Mouse (Mus musculus): Measurements from ENCODE around the gene Pde8a. TPM values are rescaled to one million over a fixed set of nuclear protein-coding genes. Genes with fewer than 3 reads are reported as not detected.

Gene Pde8a
- polyA plus RNA-seq, 1 experiment, result 30.6 TPM

DNA sequence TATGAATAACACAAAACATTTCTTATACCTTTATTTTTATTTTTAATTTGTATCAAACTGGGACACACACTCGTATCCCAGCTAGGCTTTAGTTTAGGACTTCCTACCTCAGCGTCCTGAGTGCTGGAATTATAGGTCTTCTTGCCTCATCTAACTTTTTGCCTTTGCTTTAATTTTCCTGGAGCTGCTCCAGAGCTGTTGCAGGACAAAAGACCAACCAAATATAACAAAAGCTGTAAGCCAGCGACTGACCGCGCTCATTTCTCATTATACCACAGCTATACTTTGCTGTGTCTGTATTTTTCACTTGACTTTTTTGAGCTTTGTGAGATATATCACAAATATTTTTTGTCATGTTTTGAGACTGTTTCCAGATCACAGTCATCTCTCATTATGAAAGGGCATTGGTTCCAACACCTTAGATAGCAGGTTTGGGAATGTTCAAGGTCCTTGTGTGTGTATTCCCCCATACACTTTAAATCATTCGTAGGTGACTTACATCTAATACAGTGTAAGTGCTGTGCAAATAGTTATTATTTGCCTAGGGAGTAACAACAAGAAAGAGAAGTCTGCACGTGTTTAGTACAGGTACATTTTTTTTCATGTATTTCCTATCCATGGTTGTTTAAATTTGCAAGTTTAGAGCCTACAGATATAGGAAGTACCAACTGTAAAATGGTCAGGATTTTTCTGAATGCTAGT is 16.8 kb downstream of the Pde8a start:
- Histone ChIP-seq H3K27ac (ENCODE audit: insufficient read depth, low read length) (no peak overlapping the region), H3K4me1 (ENCODE audit: control insufficient read depth, insufficient read depth, low read length) (no peaks in the 10 kb centered on the region), H3K4me3 (ENCODE audit: insufficient read depth, low read length) (no peak overlapping the region)
- TF ChIP-seq POLR2A (IDR thresholded peaks at IDR 0.05; ENCODE audit: low read depth, low read length) (no peak), CTCF (IDR thresholded peaks at IDR 0.05; ENCODE audit: borderline replicate concordance, insufficient read depth, low read length) (no peak)

DNA sequence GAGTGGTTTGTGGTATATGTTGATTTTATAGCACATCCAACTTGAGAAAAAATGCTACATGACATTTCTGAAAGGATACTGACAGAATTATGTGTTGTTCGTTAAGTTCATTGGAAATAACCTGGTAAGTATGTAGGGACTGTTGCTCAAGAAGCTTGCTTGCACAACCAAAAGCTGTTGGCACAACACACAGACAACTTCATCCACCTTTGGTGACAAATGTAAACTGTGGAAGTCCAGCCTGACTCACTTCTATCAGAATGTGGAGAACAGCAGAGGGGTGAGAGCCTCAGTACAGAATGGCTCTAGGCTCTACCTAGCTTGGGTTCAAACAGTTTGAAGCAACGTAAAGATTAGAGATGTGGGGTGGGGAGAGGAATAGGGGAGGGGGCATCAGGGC is 19.3 kb downstream of the Pde8a start:
- H3K4me1 ChIP-seq (ENCODE audit: control insufficient read depth, insufficient read depth, low read length), result no peaks in the 10 kb centered on the region
- no peak overlapping the region for H3K27ac ChIP-seq (ENCODE audit: insufficient read depth, low read length)
- H3K4me3 ChIP-seq (ENCODE audit: insufficient read depth, low read length), result no peak overlapping the region
- TF ChIP-seq POLR2A (IDR thresholded peaks at IDR 0.05; ENCODE audit: low read depth, low read length) (no peak), CTCF (IDR thresholded peaks at IDR 0.05; ENCODE audit: borderline replicate concordance, insufficient read depth, low read length) (no peak)

DNA sequence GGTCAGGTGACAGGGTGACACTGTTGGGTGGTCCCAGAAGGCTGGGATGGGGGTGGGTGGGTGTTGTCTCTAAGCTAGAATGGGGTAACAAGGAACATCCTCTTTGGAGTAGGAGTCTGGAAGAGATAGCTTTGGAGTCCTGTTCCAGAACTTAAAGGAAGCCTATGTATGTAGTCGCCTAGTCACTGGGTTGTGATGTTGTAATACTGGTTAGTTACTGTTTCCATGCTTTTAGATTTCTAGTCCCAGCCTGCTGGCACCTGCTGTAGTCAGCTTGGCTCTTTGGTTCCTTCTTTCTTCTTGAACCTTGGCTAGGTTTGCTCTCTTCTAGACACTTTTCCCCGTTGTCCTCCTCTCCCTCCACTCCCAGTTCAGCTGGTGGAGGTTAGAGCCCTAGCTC is 21.7 kb downstream of the Pde8a start:
- Histone ChIP-seq H3K4me1 (ENCODE audit: control insufficient read depth, insufficient read depth, low read length) (no peaks in the 10 kb centered on the region), H3K4me3 (ENCODE audit: insufficient read depth, low read length) (no peak overlapping the region), H3K27ac (ENCODE audit: insufficient read depth, low read length) (no peak overlapping the region)
- TF ChIP-seq POLR2A (IDR thresholded peaks at IDR 0.05; ENCODE audit: low read depth, low read length), result no peak
- no peak for TF ChIP-seq CTCF (IDR thresholded peaks at IDR 0.05; ENCODE audit: borderline replicate concordance, insufficient read depth, low read length)

DNA sequence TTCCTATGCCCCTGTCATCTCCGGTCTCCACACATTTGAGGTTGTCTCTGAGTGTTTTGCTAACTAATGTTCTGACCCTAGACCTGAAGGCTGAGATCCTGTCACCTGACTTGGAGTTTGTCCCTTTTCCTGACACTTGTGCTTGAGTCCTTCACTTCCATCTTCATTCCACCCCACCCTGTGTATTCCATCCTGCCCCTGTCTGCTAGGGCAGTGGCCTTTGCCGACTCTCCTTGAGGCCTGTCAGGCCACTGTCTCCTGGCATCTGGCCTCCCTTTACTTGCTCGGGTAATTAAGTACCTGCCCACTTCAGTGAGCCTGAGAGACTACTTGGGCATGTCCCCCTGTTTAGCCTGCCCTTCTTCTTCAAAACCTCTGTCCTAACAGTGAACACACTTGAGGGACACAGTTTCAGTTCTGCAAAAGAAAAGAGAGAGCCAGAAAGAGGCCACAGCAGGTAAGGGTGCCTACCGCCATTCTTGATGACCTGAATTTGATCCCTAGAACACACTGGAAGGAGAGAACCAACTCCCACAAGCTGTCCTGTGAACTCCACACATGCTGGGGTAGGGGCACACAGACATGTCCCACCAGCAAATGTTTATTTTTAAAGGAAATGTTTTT is 22.3 kb downstream of the Pde8a start:
- no peak for TF ChIP-seq POLR2A (IDR thresholded peaks at IDR 0.05; ENCODE audit: low read depth, low read length)
- TF ChIP-seq CTCF (IDR thresholded peaks at IDR 0.05; ENCODE audit: borderline replicate concordance, insufficient read depth, low read length), result no peak
- H3K4me3 ChIP-seq (ENCODE audit: insufficient read depth, low read length), result no peak overlapping the region
- no peaks in the 10 kb centered on the region for H3K4me1 ChIP-seq (ENCODE audit: control insufficient read depth, insufficient read depth, low read length)
- H3K27ac ChIP-seq (ENCODE audit: insufficient read depth, low read length), result no peak overlapping the region

DNA sequence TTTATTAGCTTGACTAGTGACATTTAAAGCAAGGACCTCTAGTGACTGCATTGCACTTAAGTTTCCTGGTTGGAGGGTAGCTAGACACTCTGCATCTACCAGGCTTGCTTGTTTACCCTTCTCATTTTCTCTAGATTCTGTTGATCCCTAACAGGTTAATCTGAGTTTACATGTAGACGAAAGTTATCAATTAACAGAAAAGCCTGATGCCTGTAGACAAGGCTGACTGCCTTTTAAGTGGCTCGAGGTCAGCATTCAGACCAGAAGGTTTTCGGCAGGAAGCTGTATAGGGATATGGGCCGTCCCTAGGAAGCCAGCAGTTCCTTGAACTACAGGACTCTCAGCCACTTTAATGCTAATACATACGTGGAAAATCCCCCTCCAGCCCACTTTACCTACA is 30.0 kb downstream of the Pde8a start:
- no peak overlapping the region for H3K27ac ChIP-seq (ENCODE audit: insufficient read depth, low read length)
- no peak for TF ChIP-seq POLR2A (IDR thresholded peaks at IDR 0.05; ENCODE audit: low read depth, low read length)
- H3K4me3 ChIP-seq (ENCODE audit: insufficient read depth, low read length), result no peak overlapping the region
- H3K4me1 ChIP-seq (ENCODE audit: control insufficient read depth, insufficient read depth, low read length), result peaks cover 4% of the 10 kb centered on the region; the same call in 1 of the 2 replicates

DNA sequence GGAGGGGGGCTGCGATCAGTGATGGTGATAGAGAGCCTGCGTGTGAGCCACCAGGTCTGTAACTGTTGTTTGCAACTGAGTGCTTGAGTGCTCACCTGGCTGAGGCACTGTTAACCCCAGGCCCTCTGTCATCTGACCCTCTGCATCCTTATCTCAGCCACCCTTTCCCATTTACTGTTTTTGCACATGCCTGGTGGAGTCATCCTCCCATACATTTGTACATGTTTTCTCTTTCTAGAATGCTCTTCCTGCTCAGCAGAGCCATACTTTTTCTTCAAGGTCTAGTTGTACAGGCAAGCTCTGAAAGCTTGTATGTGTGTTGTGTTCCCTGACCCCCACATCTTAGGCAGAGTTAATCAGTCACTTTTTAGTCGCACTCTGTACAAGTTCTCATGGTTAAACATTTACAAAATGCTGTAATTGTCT is 36.5 kb downstream of the Pde8a start:
- no peak overlapping the region for H3K27ac ChIP-seq (ENCODE audit: insufficient read depth, low read length)
- H3K4me1 ChIP-seq (ENCODE audit: control insufficient read depth, insufficient read depth, low read length), result peaks cover 4% of the 10 kb centered on the region; the same call in 1 of the 2 replicates

DNA sequence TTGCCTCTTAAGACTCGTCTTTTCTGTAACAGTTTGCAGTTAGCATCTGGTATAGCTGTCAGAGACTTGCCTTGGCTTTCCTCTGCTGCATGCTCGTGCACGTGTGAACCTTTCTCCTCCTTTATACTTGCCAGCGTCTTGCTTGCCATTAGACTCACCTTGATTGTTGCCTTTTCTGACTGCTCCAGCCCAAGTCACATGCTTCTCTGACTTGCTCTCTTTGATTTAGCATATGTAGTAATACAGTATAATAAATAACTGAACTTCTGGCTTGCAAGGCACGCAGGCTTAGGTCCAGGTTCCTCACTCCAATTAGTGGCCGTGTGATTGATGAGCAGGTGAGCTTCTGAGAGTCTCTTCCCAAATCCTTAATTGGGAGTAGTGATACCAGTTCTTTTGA is 37.2 kb downstream of the Pde8a start:
- TF ChIP-seq POLR2A (IDR thresholded peaks at IDR 0.05; ENCODE audit: low read depth, low read length) (no peak), CTCF (IDR thresholded peaks at IDR 0.05; ENCODE audit: borderline replicate concordance, insufficient read depth, low read length) (no peak)
- Histone ChIP-seq H3K27ac (ENCODE audit: insufficient read depth, low read length) (no peak overlapping the region), H3K4me1 (ENCODE audit: control insufficient read depth, insufficient read depth, low read length) (peaks cover 4% of the 10 kb centered on the region; the same call in 1 of the 2 replicates), H3K4me3 (ENCODE audit: insufficient read depth, low read length) (no peak overlapping the region)

More for the DNA sequence above, 36.5 kb downstream of the Pde8a start:
- no peak overlapping the region for H3K4me3 ChIP-seq (ENCODE audit: insufficient read depth, low read length)
- TF ChIP-seq POLR2A (IDR thresholded peaks at IDR 0.05; ENCODE audit: low read depth, low read length) (no peak), CTCF (IDR thresholded peaks at IDR 0.05; ENCODE audit: borderline replicate concordance, insufficient read depth, low read length) (no peak)

DNA sequence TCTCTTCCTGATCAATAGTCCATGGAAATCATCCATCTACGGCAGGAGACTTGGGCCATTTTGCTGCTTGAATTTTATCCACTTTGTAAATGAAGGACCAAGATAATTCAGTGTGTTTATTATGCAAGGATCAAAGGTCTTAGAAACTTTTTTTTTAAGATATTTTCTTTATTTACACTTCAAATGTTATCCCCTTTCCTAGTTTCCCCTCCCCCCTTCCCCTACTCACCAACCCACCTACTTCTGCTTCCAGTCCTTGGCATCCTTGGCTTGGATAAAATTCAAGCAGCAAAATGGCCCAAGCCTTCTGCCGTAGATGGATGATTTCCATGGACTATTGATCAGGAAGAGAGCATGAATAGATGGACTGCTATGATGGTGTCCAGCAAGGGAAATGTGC is 38.1 kb downstream of the Pde8a start:
- H3K4me3 ChIP-seq (ENCODE audit: insufficient read depth, low read length), result no peak overlapping the region
- H3K4me1 ChIP-seq (ENCODE audit: control insufficient read depth, insufficient read depth, low read length), result peaks cover 4% of the 10 kb centered on the region; the same call in 1 of the 2 replicates
- TF ChIP-seq CTCF (IDR thresholded peaks at IDR 0.05; ENCODE audit: borderline replicate concordance, insufficient read depth, low read length), result no peak
- TF ChIP-seq POLR2A (IDR thresholded peaks at IDR 0.05; ENCODE audit: low read depth, low read length), result no peak
- no peak overlapping the region for H3K27ac ChIP-seq (ENCODE audit: insufficient read depth, low read length)

DNA sequence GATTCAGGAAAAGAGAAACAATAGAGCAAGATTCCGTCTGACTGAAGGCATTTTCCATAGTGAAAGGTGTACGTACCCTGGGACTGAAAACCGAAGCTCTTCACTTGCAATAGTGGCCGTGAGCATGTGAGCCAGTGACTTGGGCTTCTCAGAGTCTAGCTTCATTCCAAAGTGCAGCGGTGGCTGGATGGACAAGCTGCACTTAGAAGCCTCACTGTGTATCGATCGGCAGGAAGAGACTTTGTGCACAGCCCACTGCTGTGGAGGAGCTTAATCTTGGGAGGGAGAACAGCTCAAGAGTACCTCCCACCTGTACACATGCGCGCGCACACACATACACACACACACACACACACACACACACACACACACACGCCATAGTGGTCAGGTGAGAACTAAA is 39.9 kb downstream of the Pde8a start:
- H3K4me1 ChIP-seq (ENCODE audit: control insufficient read depth, insufficient read depth, low read length), result no peaks in the 10 kb centered on the region
- no peak overlapping the region for H3K4me3 ChIP-seq (ENCODE audit: insufficient read depth, low read length)

DNA sequence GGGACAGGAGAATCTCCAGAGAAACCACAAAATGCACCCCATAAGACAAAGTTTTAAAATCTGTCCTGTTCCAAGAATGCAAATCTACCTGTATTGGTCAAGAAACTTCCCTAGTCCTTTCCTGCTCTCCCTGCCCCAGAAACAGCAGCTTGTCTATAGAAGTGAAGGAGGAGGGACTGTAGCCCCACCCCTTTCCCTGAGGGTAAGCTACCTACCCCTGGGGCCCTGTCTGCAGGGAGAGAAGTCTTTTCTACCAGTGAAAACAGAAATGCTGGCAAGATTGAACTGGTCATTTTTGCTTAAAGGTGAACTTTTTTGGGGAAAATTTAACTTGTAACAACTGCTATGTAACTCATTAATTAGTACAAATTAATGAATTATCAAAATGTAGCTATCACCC is 41.2 kb downstream of the Pde8a start:
- no peak for TF ChIP-seq POLR2A (IDR thresholded peaks at IDR 0.05; ENCODE audit: low read depth, low read length)
- no peaks in the 10 kb centered on the region for H3K4me1 ChIP-seq (ENCODE audit: control insufficient read depth, insufficient read depth, low read length)
- no peak overlapping the region for H3K4me3 ChIP-seq (ENCODE audit: insufficient read depth, low read length)
- H3K27ac ChIP-seq (ENCODE audit: insufficient read depth, low read length), result no peak overlapping the region

More for the DNA sequence above, 39.9 kb downstream of the Pde8a start:
- no peak for TF ChIP-seq POLR2A (IDR thresholded peaks at IDR 0.05; ENCODE audit: low read depth, low read length)
- H3K27ac ChIP-seq (ENCODE audit: insufficient read depth, low read length), result no peak overlapping the region
